In the genomic region with DNA sequence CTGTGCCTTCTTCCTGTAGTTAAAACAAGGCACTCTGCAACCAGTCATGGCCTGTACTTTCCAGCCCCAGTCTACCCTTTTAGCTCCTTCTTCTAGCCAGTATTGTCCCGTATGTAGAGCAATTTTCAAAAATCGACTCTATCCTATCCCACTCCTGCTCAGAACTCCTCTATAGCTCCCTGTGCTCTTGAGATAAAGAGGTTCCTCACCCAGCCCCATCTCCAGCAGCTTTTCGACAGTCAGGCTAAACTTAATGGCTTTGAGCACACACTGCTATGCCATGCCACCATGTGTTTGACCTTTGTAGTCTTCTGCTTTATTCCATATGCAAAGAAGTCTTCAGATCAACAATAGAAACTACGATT, we compare ENCODE assay signal across 24 mouse cellular contexts.
DNase-seq lines count a peak whose midpoint lies in the region; ATAC-seq and TF ChIP-seq lines count a peak whose summit lies in the region.
"Had no signal": no experiment of that assay in that cellular context is flagged by ENCODE, and none has a peak within 500 bp of the region (broad histone marks: within the 10 kb centered on the region; RNA-seq: fewer than 3 reads in every experiment).

No protein-coding gene starts in this region.

- H3K9me3 ChIP-seq in heart, embryonic 13.5 days: no peaks in the 10 kb centered on the region
- no peaks in the 10 kb centered on the region for H3K9me3 ChIP-seq in liver, embryonic 14.5 days (ENCODE audit: control insufficient read depth, low read length)
- H3K9me3 ChIP-seq in neural tube, embryonic 15.5 days (replicated peaks): no peaks in the 10 kb centered on the region
- H3K9me3 ChIP-seq in intestine, postnatal 0 days (ENCODE audit: control insufficient read depth): no peaks in the 10 kb centered on the region
- H3K9me3 ChIP-seq: embryonic facial prominence, embryonic 10.5 days; G1E; hindbrain, embryonic 15.5 days; intestine, embryonic 15.5 days; kidney, embryonic 15.5 days; limb, embryonic 13.5 days had no signal

- TF ChIP-seq CTCF in spleen, adult 2 months (IDR thresholded peaks at IDR 0.05; ENCODE audit: extremely low read depth, insufficient read depth, insufficient read length, insufficient replicate concordance): no peak
- TF ChIP-seq CTCF in liver, embryonic 14.5 days (IDR thresholded peaks at IDR 0.05; ENCODE audit: low read depth): no peak
- no peak for TF ChIP-seq CTCF in intestine, postnatal 0 days (IDR thresholded peaks at IDR 0.05; ENCODE audit: low read depth)

- H3K9ac ChIP-seq in heart, embryonic 13.5 days: no peak overlapping the region
- peak overlapping the region; percentile 27; the same call in 1 of the 2 replicates for H3K9ac ChIP-seq in liver, embryonic 14.5 days (replicated peaks)
- H3K9ac ChIP-seq in neural tube, embryonic 15.5 days (replicated peaks): no peak overlapping the region
- H3K9ac ChIP-seq in intestine, postnatal 0 days (ENCODE audit: low read depth, low read length): no peak overlapping the region
- H3K9ac ChIP-seq: forebrain, postnatal 0 days; hindbrain, embryonic 15.5 days; intestine, embryonic 15.5 days; kidney, embryonic 15.5 days; limb, embryonic 13.5 days; lung, embryonic 14.5 days had no signal

- ATAC-seq in heart, embryonic 13.5 days (ENCODE audit: extremely low read depth, insufficient number of reproducible peaks, low FRiP score, low TSS enrichment): no peak
- peak; percentile 49; the same call in 1 of the 2 replicates for ATAC-seq in liver, embryonic 14.5 days (ENCODE audit: insufficient read depth)
- no peak for ATAC-seq in neural tube, embryonic 15.5 days (ENCODE audit: low FRiP score)
- no peak for ATAC-seq in intestine, postnatal 0 days
- ATAC-seq: forebrain, postnatal 0 days; intestine, embryonic 15.5 days; Patski had no signal

- H3K4me2 ChIP-seq in heart, embryonic 13.5 days: no peak overlapping the region
- no peak overlapping the region for H3K4me2 ChIP-seq in liver, embryonic 14.5 days (ENCODE audit: low read depth)
- H3K4me2 ChIP-seq in neural tube, embryonic 15.5 days: no peak overlapping the region
- H3K4me2 ChIP-seq in intestine, postnatal 0 days (replicated peaks; ENCODE audit: low read depth): no peak overlapping the region
- H3K4me2 ChIP-seq: hindbrain, embryonic 15.5 days; intestine, embryonic 15.5 days; kidney, embryonic 15.5 days; limb, embryonic 13.5 days; lung, embryonic 14.5 days; midbrain, embryonic 11.5 days had no signal

- H3K4me3 ChIP-seq in heart, embryonic 13.5 days: no peak overlapping the region
- no peak overlapping the region for H3K4me3 ChIP-seq in spleen, adult 2 months (ENCODE audit: extremely low read depth, insufficient read depth, insufficient read length)
- H3K4me3 ChIP-seq in liver, embryonic 14.5 days (ENCODE audit: insufficient read depth in 1 of 2, low read depth in 2 of 2, low read length in 2 of 2): no peak overlapping the region
- no peak overlapping the region for H3K4me3 ChIP-seq in neural tube, embryonic 15.5 days (replicated peaks)
- no peak overlapping the region for H3K4me3 ChIP-seq in intestine, postnatal 0 days (ENCODE audit: low read depth, low read length)
- H3K4me3 ChIP-seq: embryonic facial prominence, embryonic 10.5 days; heart, adult 2 months; hindbrain, embryonic 15.5 days; intestine, embryonic 15.5 days; kidney, embryonic 15.5 days; limb, embryonic 13.5 days had no signal

- WGBS in heart, embryonic 13.5 days: 62% methylated on average over 4 of the region's 4 CpGs
- 20% methylated on average over 4 of the region's 4 CpGs for WGBS in spleen, adult 2 months
- 26% methylated on average over 4 of the region's 4 CpGs for WGBS in liver, embryonic 14.5 days (ENCODE audit: insufficient replicate concordance)
- 74% methylated on average over 4 of the region's 4 CpGs for WGBS in neural tube, embryonic 15.5 days
- 79% methylated on average over 4 of the region's 4 CpGs for WGBS in intestine, postnatal 0 days

- 0 out of 2 replicates have a peak overlapping the region, but pooled peaks have one; percentile 34 for H3K27ac ChIP-seq in heart, embryonic 13.5 days (replicated peaks)
- H3K27ac ChIP-seq in spleen, adult 2 months (ENCODE audit: insufficient read depth, low read length): peak overlapping the region; percentile 57
- no peak overlapping the region for H3K27ac ChIP-seq in liver, embryonic 14.5 days
- no peak overlapping the region for H3K27ac ChIP-seq in neural tube, embryonic 15.5 days (replicated peaks)
- no peak overlapping the region for H3K27ac ChIP-seq in intestine, postnatal 0 days (ENCODE audit: low read depth, low read length)
- H3K27ac ChIP-seq: embryonic facial prominence, embryonic 10.5 days; hindbrain, embryonic 15.5 days; intestine, embryonic 15.5 days; kidney, embryonic 15.5 days; limb, embryonic 13.5 days had no signal

- H3K27me3 ChIP-seq in heart, embryonic 13.5 days (replicated peaks): peaks cover 1% of the 10 kb centered on the region; the same call in 1 of the 2 replicates
- no peaks in the 10 kb centered on the region for H3K27me3 ChIP-seq in spleen, adult 2 months (ENCODE audit: control insufficient read depth, insufficient read depth, low read length)
- peaks cover 15% of the 10 kb centered on the region for H3K27me3 ChIP-seq in liver, embryonic 14.5 days (ENCODE audit: control insufficient read depth, insufficient read depth, low read length)
- H3K27me3 ChIP-seq in neural tube, embryonic 15.5 days (replicated peaks): no peaks in the 10 kb centered on the region
- no peaks in the 10 kb centered on the region for H3K27me3 ChIP-seq in intestine, postnatal 0 days (replicated peaks; ENCODE audit: control insufficient read depth, insufficient read depth, low read length)
- H3K27me3 ChIP-seq: CH12.LX; hindbrain, embryonic 15.5 days; intestine, embryonic 15.5 days; kidney, embryonic 15.5 days; limb, embryonic 13.5 days; Patski had no signal

- peaks cover 42% of the 10 kb centered on the region for H3K4me1 ChIP-seq in heart, embryonic 13.5 days
- H3K4me1 ChIP-seq in spleen, adult 2 months (ENCODE audit: control insufficient read depth, insufficient read depth, insufficient read length): peaks cover 51% of the 10 kb centered on the region
- H3K4me1 ChIP-seq in liver, embryonic 14.5 days (replicated peaks; ENCODE audit: control insufficient read depth in 2 of 2, insufficient read depth in 2 of 2, low read length in 1 of 2): peaks cover 5 to 12% of the 10 kb centered on the region in 2 experiments; a peak in 3 of 4 replicates
- peaks cover 14% of the 10 kb centered on the region for H3K4me1 ChIP-seq in neural tube, embryonic 15.5 days
- H3K4me1 ChIP-seq in intestine, postnatal 0 days (replicated peaks; ENCODE audit: control insufficient read depth, insufficient read depth, low read length): 0 out of 2 replicates have a peak, but pooled peaks cover 4% of the 10 kb centered on the region

- DNase-seq in heart, adult 9 months (ENCODE audit: low spot score in 2 of 2): no peak
- DNase-seq in spleen, adult 2 months (ENCODE audit: low read depth in 1 of 2, low spot score in 2 of 2): no peak
- DNase-seq in spleen, adult 18-20 months: no peak
- no peak for DNase-seq in liver, embryonic 14.5 days (ENCODE audit: low read depth in 3 of 3, low spot score in 3 of 3)
- DNase-seq: cerebellum, adult 11-12 months; cerebellum, postnatal 10 days; forebrain, postnatal 0 days; gastrocnemius, postnatal 25 days; heart, adult 2 months; kidney, postnatal 36 days; lung, embryonic 14.5 days; right cerebral cortex, postnatal 14 days had no signal

- no peak for TF ChIP-seq EP300 in liver, embryonic 14.5 days (IDR thresholded peaks at IDR 0.05; ENCODE audit: low read depth)

- TF ChIP-seq POLR2A in spleen, adult 2 months (IDR thresholded peaks at IDR 0.05; ENCODE audit: low read depth, low read length): no peak

- H3K36me3 ChIP-seq in heart, embryonic 13.5 days: no peaks in the 10 kb centered on the region
- H3K36me3 ChIP-seq in spleen, adult 2 months (ENCODE audit: control insufficient read depth, insufficient read depth, low read length): 0 out of 2 replicates have a peak, but pooled peaks cover 2% of the 10 kb centered on the region
- no peaks in the 10 kb centered on the region for H3K36me3 ChIP-seq in liver, embryonic 14.5 days (replicated peaks; ENCODE audit: control insufficient read depth, insufficient read depth, low read depth)
- no peaks in the 10 kb centered on the region for H3K36me3 ChIP-seq in neural tube, embryonic 15.5 days
- H3K36me3 ChIP-seq in intestine, postnatal 0 days (ENCODE audit: control insufficient read depth, insufficient read depth): no peaks in the 10 kb centered on the region
- H3K36me3 ChIP-seq: embryonic facial prominence, embryonic 10.5 days; G1E; hindbrain, embryonic 15.5 days; intestine, embryonic 15.5 days; kidney, embryonic 15.5 days; limb, embryonic 13.5 days had no signal

Comparison
In these comparisons a context has a peak if more than half of its experiments do, and no peak if none do; other contexts are left out.
1. H3K27ac ChIP-seq: peak in heart, embryonic 13.5 days (single experiment) and spleen, adult 2 months (single experiment); none in liver, embryonic 14.5 days (single experiment), neural tube, embryonic 15.5 days (single experiment) and intestine, postnatal 0 days (single experiment).